Mouse (Mus musculus): ENCODE data around the gene Pcsk2.

The Pcsk2 gene

GRCm38 (mm10) chr2:143838698-143839097 lies 292.7 kb downstream of the Pcsk2 start:
- peak; percentile 86 for DNase-seq (ENCODE audit: low spot score)

- DNase-seq (ENCODE audit: low spot score) = no peak
Measured at GRCm38 (mm10) chr2:143839458-143839857, 293.5 kb downstream of the Pcsk2 start.

GRCm38 (mm10) chr2:143840895-143841294 lies 294.9 kb downstream of the Pcsk2 start:
- no peak for DNase-seq (ENCODE audit: low spot score)

GRCm38 (mm10) chr2:143841536-143841935 lies 295.6 kb downstream of the Pcsk2 start:
- DNase-seq (ENCODE audit: low spot score) = no peak

GRCm38 (mm10) chr2:143844779-143845178 lies 298.8 kb downstream of the Pcsk2 start:
- no peak for DNase-seq (ENCODE audit: low spot score)

- DNase-seq (ENCODE audit: low spot score) = peak; percentile 87
Measured at GRCm38 (mm10) chr2:143846799-143847198, 300.8 kb downstream of the Pcsk2 start.

GRCm38 (mm10) chr2:143847291-143847690 lies 301.3 kb downstream of the Pcsk2 start:
- DNase-seq (ENCODE audit: low spot score) = no peak

GRCm38 (mm10) chr2:143851354-143852221 lies 305.6 kb downstream of the Pcsk2 start:
- DNase-seq (ENCODE audit: low spot score) = no peak

GRCm38 (mm10) chr2:143852295-143853275 lies 306.6 kb downstream of the Pcsk2 start:
- no peak for DNase-seq (ENCODE audit: low spot score)

- DNase-seq (ENCODE audit: low spot score) = no peak
Measured at GRCm38 (mm10) chr2:143853447-143853846, 307.5 kb downstream of the Pcsk2 start.

GRCm38 (mm10) chr2:143859166-143859565 lies 313.2 kb downstream of the Pcsk2 start:
- no peak for DNase-seq (ENCODE audit: low spot score)

GRCm38 (mm10) chr2:143862484-143863231 lies 316.7 kb downstream of the Pcsk2 start, which contains the start of gene Bfsp1:
Gene Bfsp1, minus strand, starts transcription at chr2:143863173.
- DNase-seq (ENCODE audit: low spot score) = peak; percentile 40

- DNase-seq (ENCODE audit: low spot score) = peak; percentile 42
Measured at GRCm38 (mm10) chr2:143864600-143864999, 318.6 kb downstream of the Pcsk2 start.
